ENCODE assay signal across 21 mouse cellular contexts in genomic region chr19:31065206-31065781, GRCm38 (mm10). TPM values are rescaled to one million over a fixed set of nuclear protein-coding genes. Genes with fewer than 3 reads are reported as not detected.
DNase-seq lines count a peak whose midpoint lies in the region; ATAC-seq and TF ChIP-seq lines count a peak whose summit lies in the region.
"Had no signal": no experiment of that assay in that cellular context is flagged by ENCODE, and none has a peak within 500 bp of the region (broad histone marks: within the 10 kb centered on the region; RNA-seq: fewer than 3 reads in every experiment).

No protein-coding gene starts in this region.

- no peaks in the 10 kb centered on the region for H3K9me3 ChIP-seq in heart, postnatal 0 days (replicated peaks; ENCODE audit: control insufficient read depth, low read length)
- H3K9me3 ChIP-seq in forebrain, embryonic 11.5 days (ENCODE audit: control insufficient read depth, low read length) = no peaks in the 10 kb centered on the region
- H3K9me3 ChIP-seq: kidney, embryonic 15.5 days; liver, embryonic 13.5 days; neural tube, embryonic 12.5 days had no signal

- no peak overlapping the region for H3K27ac ChIP-seq in kidney, adult 2 months (ENCODE audit: insufficient read depth, low read depth, low read length)
- H3K27ac ChIP-seq in heart, postnatal 0 days (ENCODE audit: low read depth) = peak overlapping the region; percentile 46
- H3K27ac ChIP-seq in forebrain, embryonic 11.5 days (ENCODE audit: low read depth, low read length) = no peak overlapping the region
- H3K27ac ChIP-seq: kidney, embryonic 15.5 days; liver, embryonic 13.5 days; macrophage; neural tube, embryonic 12.5 days had no signal

- no peaks in the 10 kb centered on the region for H3K36me3 ChIP-seq in kidney, adult 2 months (ENCODE audit: control insufficient read depth, insufficient read depth, low read length)
- no peaks in the 10 kb centered on the region for H3K36me3 ChIP-seq in heart, postnatal 0 days (replicated peaks; ENCODE audit: control insufficient read depth, insufficient read depth, low read length)
- H3K36me3 ChIP-seq in forebrain, embryonic 11.5 days (ENCODE audit: control insufficient read depth, insufficient read depth, low read length) = no peaks in the 10 kb centered on the region
- H3K36me3 ChIP-seq: kidney, embryonic 15.5 days; liver, embryonic 13.5 days; neural tube, embryonic 12.5 days had no signal

- H3K27me3 ChIP-seq in kidney, adult 2 months (replicated peaks; ENCODE audit: control insufficient read depth, insufficient read depth, low read length) = no peaks in the 10 kb centered on the region
- no peaks in the 10 kb centered on the region for H3K27me3 ChIP-seq in heart, postnatal 0 days (ENCODE audit: control insufficient read depth, insufficient read depth, low read length)
- no peaks in the 10 kb centered on the region for H3K27me3 ChIP-seq in forebrain, embryonic 11.5 days (ENCODE audit: control insufficient read depth, insufficient read depth, low read length)
- H3K27me3 ChIP-seq: kidney, embryonic 15.5 days; liver, embryonic 13.5 days; neural tube, embryonic 12.5 days had no signal

- TF ChIP-seq POLR2A in kidney, adult 2 months (IDR thresholded peaks at IDR 0.05; ENCODE audit: low read depth, low read length) = no peak

- intact Hi-C loops in left cerebral cortex, postnatal 36 days (cut with DNase I) = no loop called here

- ATAC-seq in heart, postnatal 0 days (ENCODE audit: insufficient read depth, low read depth) = peak; percentile 76
- ATAC-seq in forebrain, embryonic 11.5 days (replicated peaks; ENCODE audit: low FRiP score) = no peak
- ATAC-seq: activated CD4-positive, CD25-positive, alpha-beta regulatory T cell, adult 4 months; forebrain, postnatal 0 days had no signal

- H3K4me2 ChIP-seq in heart, postnatal 0 days (ENCODE audit: low read depth, low read length) = 0 out of 2 replicates have a peak overlapping the region, but pooled peaks have one; percentile 11
- H3K4me2 ChIP-seq in forebrain, embryonic 11.5 days (ENCODE audit: low read depth, low read length, severe bottlenecking) = no peak overlapping the region
- H3K4me2 ChIP-seq: kidney, embryonic 15.5 days; liver, embryonic 13.5 days; midbrain, embryonic 11.5 days; neural tube, embryonic 12.5 days had no signal

- WGBS in kidney, adult 2 months = 76% methylated on average over 11 of the region's 11 CpGs
- 48% methylated on average over 11 of the region's 11 CpGs for WGBS in heart, postnatal 0 days
- WGBS in forebrain, embryonic 11.5 days = 91% methylated on average over 11 of the region's 11 CpGs

- no peak for TF ChIP-seq CTCF in kidney, adult 2 months (conservative IDR thresholded peaks at IDR 0.05; ENCODE audit: insufficient read depth, insufficient read length, low read depth, low read length)
- TF ChIP-seq CTCF in heart, postnatal 0 days (IDR thresholded peaks at IDR 0.05; ENCODE audit: low read depth) = no peak

- H3K4me1 ChIP-seq in kidney, adult 2 months (ENCODE audit: control insufficient read depth, insufficient read depth, low read length) = no peaks in the 10 kb centered on the region
- no peaks in the 10 kb centered on the region for H3K4me1 ChIP-seq in heart, postnatal 0 days (ENCODE audit: control insufficient read depth, insufficient read depth)
- H3K4me1 ChIP-seq in forebrain, embryonic 11.5 days (replicated peaks; ENCODE audit: control insufficient read depth, insufficient read depth, low read length) = no peaks in the 10 kb centered on the region
- H3K4me1 ChIP-seq: kidney, embryonic 15.5 days; liver, embryonic 13.5 days; neural tube, embryonic 12.5 days had no signal

- H3K9ac ChIP-seq in heart, postnatal 0 days (replicated peaks; ENCODE audit: low read depth, low read length) = no peak overlapping the region
- H3K9ac ChIP-seq in forebrain, embryonic 11.5 days (ENCODE audit: low read length) = no peak overlapping the region
- H3K9ac ChIP-seq: forebrain, postnatal 0 days; kidney, embryonic 15.5 days; liver, embryonic 13.5 days; neural tube, embryonic 12.5 days had no signal

- peak overlapping the region; percentile 36; the same call in 1 of the 2 replicates for H3K4me3 ChIP-seq in kidney, adult 2 months (ENCODE audit: insufficient read depth, low read depth, low read length)
- H3K4me3 ChIP-seq in heart, postnatal 0 days (ENCODE audit: low read depth, low read length) = no peak overlapping the region
- H3K4me3 ChIP-seq in forebrain, embryonic 11.5 days (ENCODE audit: low read depth, low read length) = no peak overlapping the region
- H3K4me3 ChIP-seq: kidney, embryonic 15.5 days; liver, embryonic 13.5 days; neural tube, embryonic 12.5 days had no signal

- no peak; the same call in 1 of the 2 replicates for TF ChIP-seq EP300 in heart, postnatal 0 days (IDR thresholded peaks at IDR 0.05; ENCODE audit: low read depth)

- DNase-seq in kidney, adult 2 months = no peak
- no peak for DNase-seq in kidney, postnatal 4 days
- DNase-seq in NIH3T3 (ENCODE audit: low read depth) = peak; percentile 9
- peak; percentile 46 for DNase-seq in heart, adult 8-10 months (ENCODE audit: low spot score)
- DNase-seq in heart, postnatal 0 days (ENCODE audit: low spot score) = peak; percentile 72
- DNase-seq in forebrain, embryonic 11.5 days (ENCODE audit: low spot score) = no peak
- DNase-seq in left cerebral cortex, postnatal 36 days (ENCODE audit: low spot score in 2 of 2) = no peak
- DNase-seq in T-cell, adult 2 months (ENCODE audit: low spot score) = no peak
- DNase-seq: adrenal gland, postnatal 36 days; B cell, adult 2 months; cerebellum, adult 2 months; forebrain, postnatal 0 days; gastrocnemius, postnatal 14 days; liver, embryonic 13.5 days; right cerebral cortex, postnatal 14 days; thymus, postnatal 14 days had no signal

RNA-seq across cellular contexts. Expression of gene Cstf2t, which starts 17.3 kb away (rescaled TPM):
- 13.2 and 13.4 TPM in 2 replicates for polyA plus RNA-seq in kidney, adult 2 months (2012; rRNA removed)
- total RNA-seq in heart, adult 8-10 months (2022) = 10 to 100 TPM; 22.4 to 27.1 (median 25.7) TPM
- total RNA-seq in heart, postnatal 0 days (2014; rRNA removed; ENCODE audit: low replicate concordance) = 37.8 and 38.8 TPM in 2 replicates
- polyA plus RNA-seq in heart, postnatal 0 days (2015; fragmentation: Nextera tagmentation; extraction: Ambion mirVana) = 31.2 and 34.8 TPM in 2 replicates
- polyA plus RNA-seq in forebrain, embryonic 11.5 days (2014; fragmentation: Nextera tagmentation; extraction: Ambion mirVana) = 45.2 and 45.8 TPM in 2 replicates
- total RNA-seq in left cerebral cortex, postnatal 36 days (2021) = 10 to 100 TPM; 69.0 to 69.4 TPM

Comparison
In these comparisons a context has a peak if more than half of its experiments do, and no peak if none do; other contexts are left out.
1. DNase-seq: peak in NIH3T3 (single experiment), heart, adult 8-10 months (single experiment) and heart, postnatal 0 days (single experiment); none in kidney, adult 2 months (single experiment), kidney, postnatal 4 days (0 of 2), forebrain, embryonic 11.5 days (single experiment), left cerebral cortex, postnatal 36 days (0 of 2) and T-cell, adult 2 months (single experiment).